Mouse (Mus musculus) large intestine, adult 2 months (tissue): Measurements from ENCODE around the gene Crygb. TPM values are rescaled to one million over a fixed set of nuclear protein-coding genes. Genes with fewer than 3 reads are reported as not detected.
"Not testable (repeated sequence)": the region's sequence is repeated elsewhere in the genome, so short reads cannot be mapped to it uniquely, and the experiment has no call there.

Experiments used
- DNase-seq: peaks from one replicate; pipeline ENCODE4 v3.0.0-alpha.2; 2012; ENCODE audit warnings: low read depth, low spot score
- WGBS: fragments of 180-500 bp; shearing (Covaris S2); methylation state at CpG from one replicate; pipeline ENCODE4 v1.1.7; 2018; 5-methylcytosine and 5-hydroxymethylcytosine counted together
- polyA plus RNA-seq: library from polyadenylated mRNA; depleted of rRNA; stranded (reverse); fragments of >200 nt; gene quantifications from 2 replicates; pipeline ENCODE4 v1.2.3, GENCODE M21; 2012

Gene Crygb
- polyA plus RNA-seq, 1 experiment: not detected

- 84% methylated on average over 6 of the region's 6 CpGs for WGBS
- no peak for DNase-seq
These were observed 6.7 kb upstream of the Crygb start for GRCm38 (mm10) chr1:65088567-65089356.

- DNase-seq: no peak
- WGBS: 12% methylated on average over 5 of the region's 5 CpGs
These were observed 6.5 kb downstream of the Crygb start for GRCm38 (mm10) chr1:65075607-65076006.

DNA sequence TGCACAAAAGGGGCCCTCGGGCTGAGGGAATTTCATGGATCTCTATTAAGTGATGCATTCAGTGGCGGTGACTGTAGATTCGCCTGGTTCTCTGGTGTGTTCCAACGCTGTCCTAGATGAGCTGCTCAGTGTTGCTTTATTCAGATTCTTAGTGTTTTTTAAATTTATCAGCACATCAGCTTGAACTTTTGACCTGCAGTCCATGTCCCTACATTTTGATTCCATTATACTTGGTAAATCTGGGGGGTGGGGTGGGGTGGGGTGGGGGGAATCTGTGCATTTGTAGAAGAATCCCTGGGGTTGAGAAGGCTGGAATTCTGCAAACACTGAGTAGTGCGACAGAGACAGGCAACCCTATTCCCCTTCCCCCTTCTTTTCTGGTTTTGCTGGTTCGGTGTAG is 8.5 kb downstream of the Crygb start, which contains the start of gene Crygc:
Gene Crygc, minus strand, starts transcription at position 101 of the 400 bp plus-strand sequence.
- no peak for DNase-seq
- 67% methylated on average over 6 of the region's 6 CpGs for WGBS

GRCm38 (mm10) chr1:65067842-65068241 is 14.2 kb downstream of the Crygb start:
- no peak for DNase-seq

- no peak for DNase-seq
These were observed 17.9 kb downstream of the Crygb start for GRCm38 (mm10) chr1:65064201-65064600.

GRCm38 (mm10) chr1:65063352-65063751 is 18.7 kb downstream of the Crygb start, which contains the start of gene Crygd:
TSS of gene Crygd (minus strand) at chr1:65063452.
- 88% methylated on average over 8 of the region's 8 CpGs for WGBS
- no peak for DNase-seq

More at GRCm38 (mm10) chr1:65064201-65064600, 17.9 kb downstream of the Crygb start:
- 86% methylated on average over 15 of the region's 15 CpGs for WGBS

GRCm38 (mm10) chr1:65052140-65052539 is 29.9 kb downstream of the Crygb start:
- DNase-seq: no peak
- 46% methylated on average over 2 of the region's 2 CpGs for WGBS

GRCm38 (mm10) chr1:65051696-65052095 is 30.4 kb downstream of the Crygb start:
- no peak for DNase-seq
- WGBS: 68% methylated on average over 7 of the region's 7 CpGs

DNA sequence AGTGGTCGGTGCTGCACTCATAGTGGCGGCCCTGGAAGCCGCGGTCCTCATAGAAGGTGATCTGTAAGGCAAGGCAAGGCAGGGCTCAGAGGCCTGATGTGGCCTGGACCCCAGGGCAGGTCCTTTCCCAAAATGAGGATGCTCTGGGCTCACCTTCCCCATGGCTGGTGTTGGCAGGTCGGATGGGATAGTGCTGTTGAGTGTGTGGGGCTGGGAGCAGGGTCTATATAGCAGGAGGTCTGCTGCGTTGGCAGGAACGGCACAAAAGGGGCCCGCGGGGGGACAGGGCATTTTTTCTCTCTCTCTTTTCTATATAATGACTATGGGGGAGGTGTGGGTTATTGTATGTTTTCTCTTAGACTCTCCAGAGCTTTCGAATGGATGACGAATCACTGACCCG is 31.1 kb downstream of the Crygb start, which contains the start of gene Cryge:
Gene Cryge, minus strand, starts transcription at position 198 of the 400 bp plus-strand sequence.
- not testable (repeated sequence) for DNase-seq
- 78% methylated on average over 10 of the region's 12 CpGs for WGBS

DNA sequence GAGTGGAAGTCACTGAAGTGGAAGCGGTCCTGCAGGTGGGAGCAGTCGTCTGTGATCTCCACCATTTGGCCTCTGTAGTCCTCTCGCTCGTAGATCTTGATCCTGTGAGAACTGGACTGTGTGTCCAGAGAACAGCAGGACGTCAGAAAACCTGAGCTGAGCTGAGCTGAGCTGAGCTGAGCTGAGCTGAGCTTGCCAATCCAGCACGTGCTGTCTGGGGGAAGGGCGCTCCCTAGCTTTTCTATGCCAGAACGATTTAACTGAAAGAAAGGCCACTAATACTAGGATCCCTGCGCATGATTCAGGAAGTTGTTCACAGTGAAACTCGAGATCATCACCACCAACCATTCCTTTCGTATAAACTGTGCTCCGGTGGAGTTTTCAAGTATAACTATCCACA is 33.3 kb downstream of the Crygb start:
- WGBS: 66% methylated on average over 12 of the region's 12 CpGs
- no peak for DNase-seq

DNA sequence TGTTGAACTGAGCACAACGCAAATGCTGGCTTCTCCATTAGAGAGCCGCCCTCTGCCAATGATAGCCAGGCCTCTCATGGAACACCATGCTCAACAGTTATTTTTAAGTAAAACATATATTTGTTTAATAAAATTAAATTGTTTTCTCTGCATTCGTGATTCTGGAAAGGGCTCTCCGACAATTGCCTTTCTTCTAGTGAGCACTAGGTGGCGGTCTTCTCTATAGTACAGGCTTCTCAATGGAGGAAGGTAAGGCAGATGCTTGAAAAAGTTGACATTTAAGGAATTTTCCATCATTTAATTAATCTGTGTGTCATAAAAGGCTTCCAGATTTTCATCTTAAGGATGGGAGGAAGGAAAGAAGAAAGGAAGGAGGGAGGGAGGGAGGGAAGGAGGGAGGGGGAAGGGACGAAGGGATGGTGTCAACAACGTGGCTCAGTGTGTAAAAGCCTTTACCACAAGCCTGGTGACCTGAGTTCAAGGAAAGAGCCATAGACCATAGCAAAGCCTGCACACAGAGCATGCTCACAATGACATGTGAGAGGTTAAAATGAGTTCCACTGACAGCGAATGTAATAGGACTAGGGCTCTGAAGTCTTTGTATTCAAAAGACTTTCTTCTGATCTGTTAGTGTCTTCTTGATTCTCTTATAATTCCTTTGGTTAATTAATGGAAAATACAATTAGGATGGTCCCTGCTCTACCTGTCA is 35.5 kb downstream of the Crygb start:
- 33% methylated on average over 8 of the region's 8 CpGs for WGBS
- DNase-seq: peak; percentile 10

GRCm38 (mm10) chr1:65043433-65043832 is 38.7 kb downstream of the Crygb start:
- WGBS: 80% methylated on average over 2 of the region's 2 CpGs
- DNase-seq: no peak

DNA sequence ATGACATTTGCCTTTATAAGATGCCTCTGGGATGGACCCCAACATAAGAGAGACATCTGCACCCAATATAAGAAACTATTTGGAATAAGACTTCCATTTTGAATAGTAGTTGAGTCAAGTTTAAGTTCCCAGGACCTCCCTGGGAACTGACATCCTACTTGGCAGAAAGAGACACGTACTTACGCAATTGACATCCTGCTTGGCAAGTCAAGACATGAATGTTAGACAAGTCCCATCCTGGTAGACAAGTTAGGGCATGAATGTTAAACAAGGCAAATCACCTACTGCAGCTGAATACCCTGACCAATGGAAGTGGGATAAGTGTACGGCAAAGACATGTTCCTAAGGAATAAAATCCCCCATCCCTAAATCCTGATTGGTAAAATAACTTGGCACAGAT is 40.3 kb downstream of the Crygb start:
- DNase-seq: no peak
- WGBS: 92% methylated on average over 3 of the region's 3 CpGs

DNA sequence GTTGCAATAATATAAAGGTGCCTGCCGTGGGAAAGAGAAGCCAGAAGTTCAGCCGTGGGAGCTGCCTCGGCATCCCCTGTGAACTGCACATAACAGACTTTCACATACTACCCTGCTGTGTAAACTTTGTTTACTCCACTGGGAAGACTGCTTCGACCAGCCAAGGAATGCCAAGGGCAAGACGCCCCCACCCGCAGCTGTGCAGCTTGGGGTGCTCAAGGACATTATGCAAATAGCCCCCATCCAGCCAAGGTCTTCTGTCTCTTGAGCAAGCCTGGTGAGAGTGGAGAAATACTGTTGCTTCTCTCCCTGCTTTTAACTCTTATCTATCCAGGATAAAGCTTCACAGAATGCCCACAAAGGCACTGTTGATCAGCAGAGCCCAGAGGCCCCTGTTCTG is 41.3 kb downstream of the Crygb start:
- DNase-seq: no peak
- WGBS: 57% methylated on average over 6 of the region's 6 CpGs

DNA sequence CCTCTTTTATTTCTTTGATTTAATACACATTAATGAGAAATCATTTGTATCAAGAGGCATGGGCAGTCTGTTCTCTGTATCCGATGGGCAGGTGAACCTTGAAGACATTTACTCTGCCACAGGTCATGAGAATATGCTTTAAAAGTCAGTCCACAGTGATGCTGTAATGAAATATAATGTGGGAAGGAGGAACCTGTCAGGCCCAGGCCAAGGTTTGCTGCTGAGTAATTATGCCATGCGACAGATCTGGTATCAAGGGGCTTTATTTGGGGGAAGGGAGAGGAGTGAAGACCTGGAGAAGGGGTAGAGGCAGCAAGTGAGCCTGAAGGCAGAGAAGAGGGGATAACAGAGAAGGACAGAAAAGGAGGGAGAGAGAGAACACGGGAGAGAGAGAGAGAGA is 42.4 kb downstream of the Crygb start:
- WGBS: 66% methylated on average over 3 of the region's 3 CpGs

DNA sequence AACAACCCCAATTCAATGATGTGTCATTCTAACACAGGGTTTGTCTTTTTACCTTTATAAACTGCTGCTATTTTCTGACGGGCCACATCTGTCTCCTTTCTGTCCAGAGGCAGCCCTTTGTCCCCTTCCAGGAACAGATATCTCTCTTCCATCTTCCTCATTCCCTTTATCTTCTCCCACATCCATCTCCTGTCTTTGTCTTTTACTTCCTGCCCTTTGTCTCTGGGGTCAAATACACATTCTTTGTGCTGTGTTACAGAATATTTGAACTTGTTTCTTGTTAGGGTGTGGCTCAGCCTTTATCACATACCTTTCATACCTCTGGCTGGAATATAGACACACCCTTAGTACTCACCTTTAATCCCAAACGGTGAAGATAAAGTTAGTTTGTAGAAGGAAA is 44.5 kb downstream of the Crygb start:
- no peak for DNase-seq
- 50% methylated on average over 2 of the region's 2 CpGs for WGBS

More for the DNA sequence above, 42.4 kb downstream of the Crygb start:
- DNase-seq: no peak

- 17% methylated on average over 3 of the region's 3 CpGs for WGBS
- DNase-seq: no peak
These were observed 46.6 kb downstream of the Crygb start for GRCm38 (mm10) chr1:65035513-65035912.

- DNase-seq: no peak
These were observed 49.4 kb downstream of the Crygb start, which contains the start of gene Akr1cl for GRCm38 (mm10) chr1:65032641-65033040. TSS of gene Akr1cl (minus strand) at chr1:65032759.
